Mouse (Mus musculus): ENCODE data around the gene Esp18.

Esp18 gene

DNA sequence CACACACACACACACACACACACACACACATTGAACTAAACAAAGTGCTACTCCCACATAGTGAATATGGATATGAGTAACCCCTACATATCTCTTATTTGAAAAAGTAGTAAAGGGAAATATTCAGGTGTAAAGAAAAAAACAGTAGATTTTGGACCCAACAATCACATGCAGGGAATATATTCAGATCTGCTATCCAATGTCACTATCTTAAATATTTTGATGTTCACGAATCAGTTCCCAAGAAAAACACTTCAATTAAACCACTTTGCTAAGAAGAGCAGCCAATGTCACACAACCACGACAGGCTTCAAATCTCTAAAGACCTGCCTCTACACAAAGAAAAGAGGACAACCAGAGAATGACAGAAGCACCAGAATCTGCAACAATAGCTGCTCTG, at the start of gene Esp18:
Esp18 (plus strand) TSS at position 301 of the 400 bp plus-strand sequence.
- DNase-seq, result no peak

DNA sequence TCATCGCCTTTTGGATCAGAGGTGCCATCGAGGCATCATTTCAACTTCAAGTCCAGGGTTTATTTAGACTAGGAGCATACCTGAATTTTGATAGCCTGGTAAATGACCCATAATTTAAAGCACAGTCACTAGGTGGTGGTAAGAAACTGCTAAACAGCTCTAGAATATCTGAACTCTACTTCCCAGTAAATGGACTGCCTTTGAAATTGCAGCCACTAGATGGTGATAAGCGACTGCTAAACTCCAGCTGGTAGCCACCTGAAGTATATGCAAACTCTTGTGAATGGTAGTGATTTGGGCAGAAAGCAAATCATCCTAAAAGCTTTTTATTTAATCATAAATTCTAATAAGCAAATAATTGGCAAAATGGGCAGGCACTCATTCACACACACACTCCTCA, 42.8 kb upstream of the Esp18 start:
- no peak for DNase-seq

All from thymus, postnatal 14 days (tissue).